Mouse (Mus musculus) thymus, postnatal 25 days (tissue): ENCODE data around the gene S100b.

Experiments used
- DNase-seq: peaks from one replicate; pipeline ENCODE4 v3.0.0; 2022

S100b gene

DNA sequence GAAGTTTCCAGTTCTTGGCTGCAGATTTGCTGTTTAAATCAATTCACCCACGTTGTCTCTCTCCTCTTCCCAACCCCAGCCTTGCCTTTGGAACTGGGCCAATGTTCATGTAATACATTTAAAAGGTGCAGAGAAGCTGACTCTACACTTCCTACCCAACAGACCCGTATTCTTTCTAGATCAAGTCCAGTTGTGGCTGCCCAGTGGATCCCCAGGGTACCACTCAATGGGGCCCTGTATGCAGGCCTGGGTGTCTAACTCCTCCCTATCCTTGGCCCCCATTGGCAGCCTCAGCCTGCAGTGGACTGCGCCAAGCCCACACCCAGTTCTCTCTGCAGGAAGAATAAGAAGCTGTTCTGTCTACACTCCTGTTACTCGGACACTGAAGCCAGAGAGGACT is at the start of gene S100b:
TSS of gene S100b (plus strand) at position 318 of the 400 bp plus-strand sequence.
- no peak for DNase-seq

GRCm38 (mm10) chr10:76207262-76207796 is 46.3 kb upstream of the S100b start:
- DNase-seq = no peak

GRCm38 (mm10) chr10:76209241-76209640 is 44.4 kb upstream of the S100b start:
- no peak for DNase-seq

DNA sequence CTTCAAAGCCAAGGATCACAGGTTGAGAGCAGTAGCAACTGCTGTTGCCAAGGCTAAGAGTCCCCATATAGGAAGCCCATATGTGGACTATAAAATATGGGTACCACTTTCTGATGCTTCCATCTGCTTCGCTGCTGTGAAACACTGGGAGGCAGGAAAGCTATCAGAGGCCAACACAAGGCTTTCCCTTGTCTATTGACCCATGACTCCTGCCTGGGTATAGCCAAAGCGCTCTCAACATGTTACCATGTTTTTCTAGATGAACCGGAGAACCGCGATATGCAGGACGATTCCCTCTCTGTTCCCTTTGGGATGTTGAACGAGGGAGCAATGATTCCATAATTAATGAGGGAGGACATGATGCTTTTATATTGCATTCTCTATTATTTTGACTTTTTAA is 42.8 kb upstream of the S100b start:
- DNase-seq = no peak

DNA sequence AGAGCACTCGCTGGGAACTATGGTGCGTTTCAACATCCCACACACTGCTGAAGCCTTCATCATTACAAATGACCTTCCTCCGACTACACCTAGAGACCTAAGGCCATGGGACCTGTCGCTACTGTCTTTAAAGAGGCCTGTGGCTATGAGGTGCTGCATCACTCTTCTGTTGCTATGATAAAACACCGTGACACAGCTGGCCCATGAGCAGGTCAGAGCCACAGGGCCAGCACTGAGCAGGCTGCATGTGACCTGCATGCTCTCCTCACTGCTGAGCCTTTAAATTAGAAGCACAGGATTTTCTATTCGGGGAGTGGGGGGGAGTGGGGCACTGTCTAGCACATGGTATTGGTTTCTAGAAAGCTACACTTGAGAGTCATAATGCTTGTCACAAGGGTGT is 41.5 kb upstream of the S100b start:
- DNase-seq = no peak

DNA sequence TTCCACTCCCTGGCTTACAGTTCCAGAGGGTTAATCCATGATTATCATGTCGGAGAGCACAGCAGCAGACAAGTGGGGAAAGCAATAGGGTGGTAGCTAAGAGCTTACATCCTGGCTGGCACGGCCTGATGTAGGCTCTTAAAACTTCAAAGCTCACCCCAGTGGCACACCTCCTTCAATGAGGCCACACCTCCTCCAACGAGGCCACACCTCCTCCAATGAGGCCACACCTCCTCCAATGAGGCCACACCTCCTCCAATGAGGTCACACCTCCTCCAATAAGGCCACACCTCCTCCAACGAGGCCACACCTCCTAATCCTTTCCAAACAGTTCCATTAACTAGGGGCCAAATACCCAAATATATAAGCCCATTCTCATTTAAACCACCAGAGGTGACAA is 39.5 kb upstream of the S100b start:
- no peak for DNase-seq

DNA sequence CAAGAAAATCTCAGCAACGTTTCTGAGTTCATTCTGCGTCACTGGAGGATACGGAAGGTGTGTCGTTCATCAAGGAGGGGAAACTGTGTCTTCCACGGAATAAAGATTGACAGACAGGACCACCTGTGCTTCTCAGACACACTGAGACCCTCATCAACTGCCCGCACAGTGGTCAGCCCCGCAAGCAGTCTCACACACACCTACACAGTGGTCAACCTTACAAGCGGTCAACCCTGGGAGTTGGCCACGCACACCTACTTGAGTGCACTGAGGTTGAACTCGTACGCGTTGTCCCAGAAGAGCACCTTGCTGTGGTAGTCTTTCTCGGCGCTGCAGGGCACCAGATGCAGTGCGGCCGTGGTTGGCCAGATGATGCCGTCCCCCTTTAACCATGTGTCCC is 36.6 kb upstream of the S100b start:
- DNase-seq = no peak

DNA sequence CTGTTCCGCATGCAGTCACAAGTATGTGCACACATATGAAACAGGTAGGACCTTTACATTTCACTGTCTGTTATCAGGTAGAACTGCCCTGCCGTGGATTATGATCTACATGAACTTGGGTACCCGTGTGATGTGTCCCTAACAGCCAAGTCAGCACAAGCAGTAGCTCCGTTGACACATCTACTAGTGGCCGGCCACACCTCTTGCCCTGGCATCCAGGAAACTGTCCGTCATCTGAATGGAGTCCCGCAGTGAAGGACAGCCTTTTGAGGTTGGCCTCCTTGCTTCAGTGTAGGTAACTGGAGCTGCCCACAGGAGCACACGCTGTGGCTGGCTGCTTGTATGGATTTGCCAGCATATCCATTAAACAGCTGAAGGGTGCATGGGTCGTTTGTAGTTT is 35.4 kb upstream of the S100b start:
- no peak for DNase-seq

GRCm38 (mm10) chr10:76225944-76226343 is 27.7 kb upstream of the S100b start:
- no peak for DNase-seq

DNA sequence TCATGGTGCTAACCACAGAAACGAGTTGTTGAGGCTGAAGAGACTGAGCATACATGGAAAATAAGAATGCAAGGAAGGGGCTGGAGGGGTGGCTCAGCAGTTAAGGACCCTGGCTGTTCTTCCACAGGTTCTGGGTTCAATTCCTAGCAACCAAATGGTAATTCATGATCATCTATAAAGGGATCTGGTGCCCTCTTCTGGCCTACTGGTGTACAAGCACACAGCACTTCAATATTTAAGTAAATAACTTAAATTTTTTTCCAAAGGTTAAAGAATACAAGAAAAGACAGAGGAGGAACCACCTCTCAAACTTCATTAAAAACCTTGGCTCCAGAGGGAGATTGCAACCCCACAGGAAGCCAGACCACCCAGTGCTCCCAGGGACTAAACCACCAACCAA is 24.0 kb upstream of the S100b start:
- no peak for DNase-seq

GRCm38 (mm10) chr10:76237341-76238225 is 16.1 kb upstream of the S100b start, which contains the start of gene Prmt2:
TSS of gene Prmt2 (minus strand) at chr10:76237865.
- DNase-seq = peak; percentile 89

- DNase-seq = no peak
These were observed 14.3 kb upstream of the S100b start for GRCm38 (mm10) chr10:76239401-76239800.

DNA sequence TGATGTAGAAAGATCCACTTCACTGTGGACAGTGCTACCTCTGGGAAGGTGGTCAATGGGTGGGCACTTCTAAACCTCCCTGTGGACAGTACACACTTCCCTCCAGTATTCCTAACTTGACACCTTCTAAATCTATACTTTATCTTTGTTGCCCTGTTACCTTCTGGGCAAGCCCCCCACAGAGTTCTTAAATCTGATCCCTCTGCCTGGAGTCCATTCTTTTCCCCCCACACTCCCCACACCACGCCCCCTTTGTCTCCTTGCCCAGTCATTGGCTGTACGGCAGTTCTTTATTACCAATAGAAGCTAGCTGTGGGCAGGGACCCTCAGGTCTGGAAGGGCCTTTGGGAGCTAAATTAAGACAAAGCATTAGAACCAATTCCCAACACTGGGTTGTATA is 8.5 kb upstream of the S100b start:
- DNase-seq = no peak

GRCm38 (mm10) chr10:76246601-76247000 is 7.1 kb upstream of the S100b start:
- no peak for DNase-seq

DNA sequence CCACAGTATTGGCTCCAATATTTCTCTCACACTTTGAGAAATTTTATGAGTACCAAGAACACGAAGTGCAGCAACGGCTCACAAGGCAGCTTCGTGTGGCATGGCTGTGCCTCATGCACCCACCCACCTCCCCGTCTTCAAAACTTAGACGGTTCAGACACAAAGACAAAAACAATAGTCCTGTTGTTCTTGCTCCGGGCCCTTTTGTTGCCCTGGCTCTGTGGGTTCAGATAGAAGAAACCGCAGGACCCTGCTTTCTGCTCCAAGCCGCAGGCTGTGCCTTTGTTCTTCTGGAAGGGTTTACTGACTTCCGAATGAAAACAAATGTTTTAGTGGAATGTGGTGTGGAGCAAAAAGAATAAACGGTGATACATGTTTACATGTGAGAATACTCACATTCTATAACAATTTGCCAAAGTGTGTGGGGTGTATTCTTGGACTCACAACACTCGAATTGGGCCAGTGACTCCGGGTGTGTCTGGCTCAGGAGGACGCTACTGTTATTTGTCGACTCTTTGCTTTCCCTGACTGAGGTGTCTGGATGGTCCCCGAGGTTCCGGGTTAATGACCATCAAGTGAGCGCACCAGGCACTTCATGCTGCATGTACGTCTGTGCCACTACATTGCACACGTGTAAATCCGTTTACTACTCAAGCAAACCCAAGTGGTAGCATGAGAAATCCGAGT is 5.5 kb upstream of the S100b start:
- DNase-seq = no peak

DNA sequence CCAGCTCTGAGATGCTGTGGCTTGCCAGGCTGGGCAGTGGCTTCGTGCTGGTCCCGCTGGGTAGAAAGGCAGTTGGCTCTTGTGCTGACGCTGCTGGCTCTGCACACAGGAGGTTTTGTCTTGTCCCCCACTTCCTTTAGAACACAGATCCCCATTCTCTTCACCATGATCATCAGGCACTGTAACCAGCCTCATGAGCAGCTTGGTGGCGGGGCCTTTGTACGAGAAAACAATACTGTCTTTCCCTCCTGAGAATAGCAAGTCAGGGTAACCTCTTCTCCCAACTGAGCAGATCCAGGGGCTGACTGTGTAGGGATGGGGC is 5.0 kb upstream of the S100b start:
- no peak for DNase-seq

GRCm38 (mm10) chr10:76250870-76251269 is 2.8 kb upstream of the S100b start:
- DNase-seq = no peak

DNA sequence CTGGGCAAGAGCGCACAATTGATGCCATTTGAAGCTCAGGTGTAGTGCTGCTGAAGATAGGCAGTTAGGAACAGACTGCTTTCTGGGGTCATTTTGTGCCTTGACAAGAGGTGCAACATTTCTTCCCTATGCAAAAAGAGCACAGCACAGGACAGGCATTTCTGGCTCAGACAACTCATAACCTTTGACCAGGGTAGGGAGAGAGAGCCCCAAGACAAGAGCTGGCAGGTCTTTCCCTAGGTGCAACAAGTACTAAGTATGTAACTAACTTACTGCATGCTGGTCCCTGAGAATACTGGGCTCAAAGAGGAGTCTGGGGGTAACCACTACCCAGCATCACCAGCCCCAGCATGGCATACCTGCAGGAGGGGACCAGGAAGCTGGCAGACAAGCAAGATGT is 574 bp upstream of the S100b start:
- no peak for DNase-seq

DNA sequence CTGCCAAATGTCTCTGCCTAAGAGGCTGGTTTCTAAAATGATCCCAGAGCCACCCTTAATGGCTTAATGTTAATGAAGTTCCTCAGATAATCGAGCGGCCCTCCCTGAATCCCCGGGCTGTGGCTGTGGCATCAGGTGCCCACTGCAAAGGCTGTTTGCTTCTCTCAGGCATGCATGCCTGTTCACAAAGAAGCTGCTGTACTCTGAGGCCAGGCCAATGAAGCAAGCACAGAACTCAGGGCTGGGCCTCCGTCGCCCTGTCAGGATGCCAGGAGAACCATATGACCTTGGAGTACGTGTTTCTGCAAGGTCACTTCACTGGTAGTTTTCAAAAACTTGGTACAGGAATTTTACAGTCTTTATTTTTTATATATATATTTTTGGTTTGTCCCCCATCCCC is 2.0 kb downstream of the S100b start:
- DNase-seq = no peak

DNA sequence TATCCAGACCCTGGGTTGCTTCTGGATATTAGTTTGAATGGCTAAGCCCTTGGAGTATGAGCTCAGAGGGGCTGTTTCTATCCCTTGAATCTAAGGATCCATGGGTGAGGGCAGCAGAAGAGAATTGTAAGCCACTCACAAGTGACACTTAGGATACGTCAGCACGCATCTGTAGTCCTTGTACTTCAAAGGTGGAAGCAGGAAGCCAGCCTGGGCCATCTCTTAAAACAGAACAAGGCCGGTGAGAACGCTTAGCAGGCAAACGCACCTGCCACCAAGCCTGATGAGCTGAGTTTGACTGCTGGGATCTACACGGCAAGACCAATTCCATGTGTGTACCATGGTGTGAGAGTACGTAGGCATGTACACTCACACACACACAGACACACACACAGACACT is 3.6 kb downstream of the S100b start:
- DNase-seq = peak; percentile 31

GRCm38 (mm10) chr10:76257719-76258390 is 4.2 kb downstream of the S100b start:
- DNase-seq = no peak

- no peak for DNase-seq
These were observed 6.0 kb downstream of the S100b start for GRCm38 (mm10) chr10:76259566-76260232.
